Mouse (Mus musculus) cerebellum, adult 2 months (tissue): ENCODE data around the gene Srp54c.

ENCODE experiments used
- CTCF ChIP-seq: fragments of 200-500 bp; IDR thresholded peaks from 2 replicates; pipeline ENCODE4 v1.5.1; 2011; ENCODE audit warnings: low read depth, mild to moderate bottlenecking, control low read depth, low read length, moderate library complexity, borderline replicate concordance; ENCODE audit not compliant: insufficient read depth
- POLR2A ChIP-seq: fragments of 200-500 bp; IDR thresholded peaks from 2 replicates; pipeline ENCODE4 v1.6.1; 2011; ENCODE audit warnings: low read length, control low read depth, borderline replicate concordance; ENCODE audit not compliant: insufficient read depth

GRCm38 (mm10) chr12:55309501-55309900 lies 79.5 kb downstream of the Srp54c start:
- no peak for TF ChIP-seq POLR2A
- no peak for TF ChIP-seq CTCF
